Mouse (Mus musculus) erythroblast, embryonic 14.5 days (primary cell): ENCODE data around the gene Zwint.

Experiments
- GATA1 ChIP-seq: IDR thresholded peaks from 2 replicates; pipeline ENCODE4 v1.6.1; 2012; ENCODE audit warnings: low read length, inconsistent platforms, mixed read lengths
- TAL1 ChIP-seq: IDR thresholded peaks from 3 replicates; pipeline ENCODE4 v1.6.1; 2012; ENCODE audit warnings: low read length, inconsistent platforms, mixed read lengths

GRCm38 (mm10) chr10:72679086-72679485 is 24.4 kb downstream of the Zwint start:
- TF ChIP-seq GATA1, result no peak
- no peak for TF ChIP-seq TAL1
